Mouse (Mus musculus) MEL (cell line): ENCODE data around the gene Ubtf. TPM values are rescaled to one million over a fixed set of nuclear protein-coding genes. Genes with fewer than 3 reads are reported as not detected.
"Not testable (repeated sequence)": the region's sequence is repeated elsewhere in the genome, so short reads cannot be mapped to it uniquely, and the experiment has no call there.

Source experiments
- DNase-seq: peaks from one replicate; pipeline ENCODE4 v3.0.0; 2011; ENCODE audit warnings: low read depth, low spot score
- H3K27ac ChIP-seq: 2 replicates; pipeline ENCODE4 v1.5.1; 2012; ENCODE audit warnings: low read depth, mild to moderate bottlenecking, control low read depth, low read length, moderate library complexity; ENCODE audit not compliant: control insufficient read depth
- H3K27me3 ChIP-seq, 2 experiments: fragments of 150-350 bp in 1 of 2; sonication (generic) in 1 of 2; 2 replicates each; pipeline ENCODE4 v1.6.1; 2012; ENCODE audit warnings: low read length in 2 of 2, mild to moderate bottlenecking in 2 of 2, improper control_type of control experiment in 1 of 2, moderate library complexity in 1 of 2; ENCODE audit not compliant: insufficient read depth in 2 of 2, control insufficient read depth in 1 of 2
- H3K36me3 ChIP-seq, 2 experiments: 2 replicates each; pipeline ENCODE4 v1.6.1; 2012 to 2014; ENCODE audit warnings: low read length in 2 of 2, improper control_type of control experiment in 1 of 2, inconsistent platforms in 1 of 2, mild to moderate bottlenecking in 1 of 2; ENCODE audit not compliant: insufficient read depth in 2 of 2, control insufficient read depth in 1 of 2
- H3K4me1 ChIP-seq, 2 experiments: fragments of 150-350 bp in 1 of 2; sonication (generic) in 1 of 2; 2 replicates each; pipeline ENCODE4 v1.6.1; 2012; ENCODE audit warnings: low read length in 2 of 2, improper control_type of control experiment in 1 of 2, mild to moderate bottlenecking in 1 of 2; ENCODE audit not compliant: insufficient read depth in 2 of 2, control insufficient read depth in 1 of 2
- H3K4me3 ChIP-seq, 2 experiments: fragments of 150-350 bp in 1 of 2; sonication (generic) in 1 of 2; 2 replicates each; pipeline ENCODE4 v1.5.1; 2012; ENCODE audit warnings: low read depth in 2 of 2, low read length in 2 of 2, mild to moderate bottlenecking in 2 of 2, moderate library complexity in 2 of 2, control low read depth in 1 of 2, improper control_type of control experiment in 1 of 2; ENCODE audit not compliant: control insufficient read depth in 1 of 2, insufficient read depth in 1 of 2
- H3K79me2 ChIP-seq: 2 replicates; pipeline ENCODE4 v1.6.1; 2012; ENCODE audit warnings: mild to moderate bottlenecking, low read length, moderate library complexity; ENCODE audit not compliant: control insufficient read depth, poor library complexity, insufficient read depth
- H3K9ac ChIP-seq: 2 replicates; pipeline ENCODE4 v1.6.1; 2012; ENCODE audit warnings: low read depth, mild to moderate bottlenecking, control low read depth, low read length, moderate library complexity; ENCODE audit not compliant: control insufficient read depth, poor library complexity, severe bottlenecking
- H3K9me3 ChIP-seq: fragments of 150-350 bp; sonication (generic); replicated peaks from 2 replicates; pipeline ENCODE4 v1.6.1; 2012; ENCODE audit warnings: mild to moderate bottlenecking, low read length, improper control_type of control experiment, moderate library complexity; ENCODE audit not compliant: insufficient read depth
- BHLHE40 ChIP-seq: IDR thresholded peaks from 2 replicates; pipeline ENCODE4 v1.6.1; 2012; ENCODE audit warnings: low read depth, mild to moderate bottlenecking, inconsistent platforms, low read length, improper control_type of control experiment, borderline replicate concordance
- CHD2 ChIP-seq: IDR thresholded peaks from 2 replicates; pipeline ENCODE4 v1.6.1; 2011; ENCODE audit warnings: low read length, improper control_type of control experiment
- CTCF ChIP-seq, 3 experiments: IDR thresholded peaks in 2 of 3; conservative IDR thresholded peaks in 1 of 3; 2 replicates each; pipeline ENCODE4 v1.5.1; 2011 to 2012; ENCODE audit warnings: low read length in 3 of 3, low read depth in 2 of 3, mild to moderate bottlenecking in 2 of 3, improper control_type of control experiment in 1 of 3, inconsistent platforms in 1 of 3, mixed read lengths in 1 of 3, moderate library complexity in 1 of 3; ENCODE audit not compliant: control insufficient read depth in 1 of 3, insufficient read depth in 1 of 3, poor library complexity in 1 of 3, severe bottlenecking in 1 of 3
- ELF1 ChIP-seq: IDR thresholded peaks from 2 replicates; pipeline ENCODE4 v1.6.1; 2014; ENCODE audit warnings: low read depth, mild to moderate bottlenecking, inconsistent platforms, low read length, improper control_type of control experiment, moderate library complexity
- EP300 ChIP-seq, 2 experiments: IDR thresholded peaks; 2 replicates each; pipeline ENCODE4 v1.6.1; 2011; ENCODE audit warnings: improper control_type of control experiment in 2 of 2, low read length in 2 of 2, low read depth in 1 of 2, mild to moderate bottlenecking in 1 of 2
- ETS1 ChIP-seq: IDR thresholded peaks from 2 replicates; pipeline ENCODE4 v1.6.1; 2012; ENCODE audit warnings: low read depth, mild to moderate bottlenecking, inconsistent platforms, low read length, improper control_type of control experiment, moderate library complexity
- HCFC1 ChIP-seq: IDR thresholded peaks from 2 replicates; pipeline ENCODE4 v1.6.1; 2012; ENCODE audit warnings: low read depth, mild to moderate bottlenecking, inconsistent platforms, low read length, improper control_type of control experiment, moderate library complexity
- JUND ChIP-seq: IDR thresholded peaks from 2 replicates; pipeline ENCODE4 v1.6.1; 2011; ENCODE audit warnings: low read depth, mild to moderate bottlenecking, improper control_type of control experiment, low read length
- MAX ChIP-seq: IDR thresholded peaks from 2 replicates; pipeline ENCODE4 v1.6.1; 2011; ENCODE audit warnings: low read length, improper control_type of control experiment
- MAZ ChIP-seq: IDR thresholded peaks from 2 replicates; pipeline ENCODE4 v1.6.1; 2012; ENCODE audit warnings: low read depth, mild to moderate bottlenecking, inconsistent platforms, low read length, improper control_type of control experiment
- NELFE ChIP-seq: IDR thresholded peaks from 2 replicates; pipeline ENCODE4 v1.6.1; 2011; ENCODE audit warnings: low read depth, low read length, improper control_type of control experiment
- POLR2AphosphoS2 ChIP-seq: IDR thresholded peaks from 2 replicates; pipeline ENCODE4 v1.6.1; 2011; ENCODE audit warnings: low read length, improper control_type of control experiment
- RAD21 ChIP-seq: IDR thresholded peaks from 2 replicates; pipeline ENCODE4 v1.6.1; 2011; ENCODE audit warnings: mild to moderate bottlenecking, low read depth, low read length, improper control_type of control experiment
- RCOR1 ChIP-seq: IDR thresholded peaks from 2 replicates; pipeline ENCODE4 v1.6.1; 2012; ENCODE audit warnings: low read depth, mild to moderate bottlenecking, inconsistent platforms, low read length, improper control_type of control experiment
- SMC3 ChIP-seq: IDR thresholded peaks from 2 replicates; pipeline ENCODE4 v1.6.1; 2011; ENCODE audit warnings: low read depth, low read length, improper control_type of control experiment
- TCF12 ChIP-seq: IDR thresholded peaks from 2 replicates; pipeline ENCODE4 v1.6.1; 2014; ENCODE audit warnings: low read depth, mild to moderate bottlenecking, inconsistent platforms, low read length, improper control_type of control experiment, moderate library complexity
- UBTF ChIP-seq: IDR thresholded peaks from 2 replicates; pipeline ENCODE4 v1.6.1; 2012; ENCODE audit warnings: low read depth, mild to moderate bottlenecking, inconsistent platforms, low read length, improper control_type of control experiment, moderate library complexity, borderline replicate concordance; ENCODE audit not compliant: insufficient read depth
- ZKSCAN1 ChIP-seq: IDR thresholded peaks from 2 replicates; pipeline ENCODE4 v1.6.1; 2012; ENCODE audit warnings: low read depth, mild to moderate bottlenecking, inconsistent platforms, low read length, improper control_type of control experiment, moderate library complexity
- ZNF384 ChIP-seq: IDR thresholded peaks from 2 replicates; pipeline ENCODE4 v1.6.1; 2012; ENCODE audit warnings: low read depth, mild to moderate bottlenecking, inconsistent platforms, low read length, improper control_type of control experiment
- polyA plus RNA-seq, 2 experiments: library from polyadenylated mRNA; stranded (reverse) in 1 of 2; unstranded in 1 of 2; fragments of >175 nt in 1 of 2; fragments of >200 nt in 1 of 2; gene quantifications; 2 replicates each; pipeline versions ENCODE4 v1.2.1 to v1.2.4; 2012; ENCODE audit warnings: low replicate concordance in 2 of 2, low read depth in 1 of 2; ENCODE audit not compliant: insufficient read length in 2 of 2, insufficient read depth in 1 of 2, missing spikeins in 1 of 2
- total RNA-seq: library from RNA; depleted of rRNA; stranded (reverse); fragments of 300-350 nt; gene quantifications from 2 replicates; pipeline ENCODE4 v1.2.3, GENCODE M21; 2012

The Ubtf gene
- total and polyA plus RNA-seq, 3 experiments = 76.5 to 189 (median 145) TPM

GRCm38 (mm10) chr11:102284501-102285094 lies 34.9 kb downstream of the Ubtf start, which contains the start of gene Tmub2 (continued):
- no peak for TF ChIP-seq CTCF (IDR thresholded peaks at IDR 0.05 in 2 of 3, conservative IDR thresholded peaks at IDR 0.05 in 1 of 3; ENCODE audit: control insufficient read depth in 1 of 3, insufficient read depth in 1 of 3, low read depth in 2 of 3, low read length in 3 of 3, poor library complexity in 1 of 3, severe bottlenecking in 1 of 3)
- TF ChIP-seq BHLHE40 = no peak
- TF ChIP-seq TCF12 = no peak; the same call in 1 of the 2 replicates

GRCm38 (mm10) chr11:102283922-102284321 lies 35.6 kb downstream of the Ubtf start:
- Histone ChIP-seq H3K36me3 (peaks cover 0 to 6% of the 10 kb centered on the region in 2 experiments; a peak in 2 of 4 replicates), H3K79me2 (peaks cover 9% of the 10 kb centered on the region), H3K4me1 (peaks cover 0 to 3% of the 10 kb centered on the region in 2 experiments; a peak in 2 of 4 replicates), H3K9me3 (no peaks in the 10 kb centered on the region), H3K27ac (peak overlapping the region; percentile 56), H3K27me3 (no peaks in the 10 kb centered on the region), H3K9ac (peak overlapping the region; percentile 60), H3K4me3 (peak overlapping the region in 1 of 2 experiments; percentile 54; a peak in 2 of 4 replicates)
- peak; percentile 63 for DNase-seq
- TF ChIP-seq HCFC1 = no peak
- peak in 2 of 3 experiments; percentile 25 to 32; a peak in 3 of 6 replicates for TF ChIP-seq CTCF (IDR thresholded peaks at IDR 0.05 in 2 of 3, conservative IDR thresholded peaks at IDR 0.05 in 1 of 3; ENCODE audit: control insufficient read depth in 1 of 3, insufficient read depth in 1 of 3, low read depth in 2 of 3, low read length in 3 of 3, poor library complexity in 1 of 3, severe bottlenecking in 1 of 3)
- peak; percentile 58; the same call in 1 of the 2 replicates for TF ChIP-seq ZNF384
- TF ChIP-seq RAD21 = peak; percentile 17
- TF ChIP-seq EP300 (IDR thresholded peaks at IDR 0.05; ENCODE audit: low read depth in 1 of 2, low read length in 2 of 2) = no peak

- peaks cover 8 to 15% of the 10 kb centered on the region in 2 experiments for H3K4me1 ChIP-seq
- not testable (repeated sequence) for H3K27ac ChIP-seq, H3K27me3 ChIP-seq
- TF ChIP-seq CTCF (IDR thresholded peaks at IDR 0.05 in 2 of 3, conservative IDR thresholded peaks at IDR 0.05 in 1 of 3; ENCODE audit: control insufficient read depth in 1 of 3, insufficient read depth in 1 of 3, low read depth in 2 of 3, low read length in 3 of 3, poor library complexity in 1 of 3, severe bottlenecking in 1 of 3) (peak in 1 of 3 experiments; percentile 22; a peak in 1 of 6 replicates), SMC3 (0 out of 2 replicates have a peak, but pooled peaks have one; percentile 6), ZNF384 (peak; percentile 65)
- TF ChIP-seq, all 39 proteins: peak for 3; not testable (repeated sequence) for 36
- H3K9ac ChIP-seq, H3K4me3 ChIP-seq, H3K36me3 ChIP-seq, H3K9me3 ChIP-seq: not testable (repeated sequence)
- peak; percentile 42 for DNase-seq
- H3K79me2 ChIP-seq = peaks cover 11% of the 10 kb centered on the region
Measured at GRCm38 (mm10) chr11:102280267-102280666, 39.3 kb downstream of the Ubtf start.

GRCm38 (mm10) chr11:102279595-102279994 lies 39.9 kb downstream of the Ubtf start:
- Histone ChIP-seq H3K27me3 (no peaks in the 10 kb centered on the region), H3K4me3 (no peak overlapping the region), H3K9me3 (no peaks in the 10 kb centered on the region), H3K4me1 (peaks cover 8 to 15% of the 10 kb centered on the region in 2 experiments), H3K79me2 (peaks cover 7% of the 10 kb centered on the region), H3K36me3 (peaks cover 0 to 10% of the 10 kb centered on the region in 2 experiments; a peak in 2 of 4 replicates), H3K9ac (no peak overlapping the region), H3K27ac (no peak overlapping the region)
- DNase-seq = no peak
- TF ChIP-seq MAX = no peak
- TF ChIP-seq JUND = no peak
- no peak for TF ChIP-seq NELFE
- TF ChIP-seq ELF1 = no peak
- TF ChIP-seq ETS1 = no peak
- no peak for TF ChIP-seq RAD21
- no peak for TF ChIP-seq ZNF384
- TF ChIP-seq CHD2 = no peak
- TF ChIP-seq EP300 (IDR thresholded peaks at IDR 0.05; ENCODE audit: low read depth in 1 of 2, low read length in 2 of 2) = no peak
- no peak for TF ChIP-seq MAZ
- TF ChIP-seq POLR2AphosphoS2 = no peak
- TF ChIP-seq ZKSCAN1 = no peak
- TF ChIP-seq UBTF = no peak
- TF ChIP-seq RCOR1 = no peak
